Mouse (Mus musculus): ENCODE data around the gene Tfcp2.

Tfcp2 gene

DNA sequence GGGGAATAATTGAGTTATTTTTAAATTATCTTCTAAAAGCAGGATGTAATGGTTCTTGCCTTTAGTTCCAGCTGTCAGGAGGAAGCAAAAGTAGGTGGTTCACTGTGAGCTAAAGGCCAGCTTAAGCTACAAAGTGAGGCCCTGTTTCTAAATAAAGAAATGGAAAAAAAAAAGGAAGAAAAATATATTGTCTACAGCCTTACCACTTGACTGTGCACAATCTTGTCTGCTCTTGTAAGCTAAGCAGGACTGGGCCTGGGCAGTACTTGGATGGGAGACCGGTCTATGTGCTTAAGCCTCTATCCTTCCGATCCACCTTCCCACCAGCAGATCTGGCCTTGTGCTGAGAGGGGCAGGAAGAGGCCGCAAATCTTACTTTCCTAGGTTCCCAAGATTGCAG, 102.3 kb downstream of the Tfcp2 start:
- ChIA-PET CTCF (interaction anchor here in 3 of 4 experiments (0.7 to 1.5 kb wide), 5 partner anchors 8 to 12 kb away, joined by 3 to 9 read pairs (median 6); no protein-coding TSS in a partner anchor), POLR2A (interaction anchor here in 1 of 4 experiments (1.3 to 1.4 kb wide), 2 partner anchors 11 to 51 kb away, joined by 3 to 5 read pairs; no protein-coding TSS in a partner anchor)

DNA sequence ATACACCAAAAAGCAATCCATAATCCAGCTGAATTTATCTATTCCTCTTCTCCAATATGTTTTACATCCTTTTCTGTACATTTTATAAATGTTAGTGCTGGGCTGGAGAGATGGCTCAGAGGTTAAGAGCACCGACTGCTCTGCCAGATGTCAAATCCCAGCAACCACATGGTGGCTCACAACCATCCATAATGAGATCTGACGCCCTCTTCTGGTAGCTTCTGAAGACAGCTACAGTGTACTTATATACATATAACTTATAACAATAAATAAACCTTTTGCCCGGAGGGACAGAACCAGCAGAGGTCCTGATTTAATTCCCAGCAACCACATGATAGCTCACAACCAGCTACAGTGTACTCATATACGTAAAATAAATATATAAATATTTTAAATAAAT, 103.2 kb downstream of the Tfcp2 start:
- CTCF ChIA-PET: interaction anchor here (0.6 to 1.5 kb wide), 10 partner anchors 9 to 264 kb away, joined by 3 to 9 read pairs (median 4); no protein-coding TSS in a partner anchor

More for the DNA sequence above, 103.2 kb downstream of the Tfcp2 start:
- POLR2A ChIA-PET: interaction anchor here in 2 of 4 experiments (1.1 to 1.7 kb wide), 4 partner anchors 12 to 50 kb away, joined by 3 to 5 read pairs (median 4); no protein-coding TSS in a partner anchor
